Mouse (Mus musculus): ENCODE data around the gene Jup. TPM values are rescaled to one million over a fixed set of nuclear protein-coding genes. Genes with fewer than 3 reads are reported as not detected.
A peak's percentile ranks its signal among the peaks of the same experiment; 100 is the strongest.

Jup gene
- polyA plus RNA-seq, 1 experiment from 2014 or later: 234 TPM

- Histone ChIP-seq H3K27ac (replicated peaks) (no peak overlapping the region), H3K4me1 (replicated peaks; ENCODE audit: control insufficient read depth, insufficient read depth) (no peaks in the 10 kb centered on the region), H3K36me3 (ENCODE audit: control insufficient read depth, insufficient read depth, low read length) (no peaks in the 10 kb centered on the region), H3K4me3 (ENCODE audit: low read depth, low read length) (peak overlapping the region; percentile 66; the same call in 1 of the 2 replicates), H3K9ac (ENCODE audit: low read length) (no peak overlapping the region), H3K4me2 (replicated peaks; ENCODE audit: low read depth) (peak overlapping the region; percentile 100), H3K27me3 (ENCODE audit: control insufficient read depth, insufficient read depth, low read length) (peaks cover 3% of the 10 kb centered on the region; the same call in 1 of the 2 replicates), H3K9me3 (ENCODE audit: control insufficient read depth, low read length) (no peaks in the 10 kb centered on the region)
- no peak for ATAC-seq (ENCODE audit: low FRiP score, low TSS enrichment)
- TF ChIP-seq EP300 (optimal IDR thresholded peaks at IDR 0.05): no peak
- TF ChIP-seq CTCF (IDR thresholded peaks at IDR 0.05; ENCODE audit: low read depth): no peak
- DNase-seq (ENCODE audit: low spot score): no peak
- WGBS: 21% methylated on average over 9 of the region's 9 CpGs
These were observed 40.7 kb downstream of the Jup start for GRCm38 (mm10) chr11:100356819-100357211.

GRCm38 (mm10) chr11:100355972-100356818 is 41.4 kb downstream of the Jup start, which contains the start of gene Hap1:
TSS of gene Hap1 (minus strand) at chr11:100356128.
- peak within 1 kb of the TSS; percentile 66 for H3K4me3 ChIP-seq (ENCODE audit: low read depth, low read length)
- H3K27ac ChIP-seq (replicated peaks): 0 out of 2 replicates have a peak within 1 kb of the TSS, but pooled peaks have one; percentile 24
- peak within 1 kb of the TSS; percentile 61 for H3K9ac ChIP-seq (ENCODE audit: low read length)
- H3K4me1 ChIP-seq (replicated peaks; ENCODE audit: control insufficient read depth, insufficient read depth): no peaks in the 10 kb centered on the region
- TF ChIP-seq CTCF (IDR thresholded peaks at IDR 0.05; ENCODE audit: low read depth) (no peak), EP300 (optimal IDR thresholded peaks at IDR 0.05) (no peak)
- H3K4me2 ChIP-seq (replicated peaks; ENCODE audit: low read depth): peak within 1 kb of the TSS; percentile 100
- H3K9me3 ChIP-seq (ENCODE audit: control insufficient read depth, low read length): no peaks in the 10 kb centered on the region
- WGBS: 3% methylated on average over 46 of the region's 49 CpGs
- peak; percentile 63 for ATAC-seq (ENCODE audit: low FRiP score, low TSS enrichment)
- peak; percentile 76 for DNase-seq (ENCODE audit: low spot score)
- peaks cover 3% of the 10 kb centered on the region; the same call in 1 of the 2 replicates for H3K27me3 ChIP-seq (ENCODE audit: control insufficient read depth, insufficient read depth, low read length)
- H3K36me3 ChIP-seq (ENCODE audit: control insufficient read depth, insufficient read depth, low read length): no peaks in the 10 kb centered on the region

GRCm38 (mm10) chr11:100355151-100355951 is 42.2 kb downstream of the Jup start:
- Histone ChIP-seq H3K4me3 (ENCODE audit: low read depth, low read length) (peak overlapping the region; percentile 66), H3K27me3 (ENCODE audit: control insufficient read depth, insufficient read depth, low read length) (peaks cover 3% of the 10 kb centered on the region; the same call in 1 of the 2 replicates), H3K27ac (replicated peaks) (0 out of 2 replicates have a peak overlapping the region, but pooled peaks have one; percentile 24), H3K9me3 (ENCODE audit: control insufficient read depth, low read length) (no peaks in the 10 kb centered on the region), H3K4me1 (replicated peaks; ENCODE audit: control insufficient read depth, insufficient read depth) (no peaks in the 10 kb centered on the region), H3K9ac (ENCODE audit: low read length) (peak overlapping the region; percentile 61), H3K4me2 (replicated peaks; ENCODE audit: low read depth) (peak overlapping the region; percentile 100), H3K36me3 (ENCODE audit: control insufficient read depth, insufficient read depth, low read length) (no peaks in the 10 kb centered on the region)
- TF ChIP-seq CTCF (IDR thresholded peaks at IDR 0.05; ENCODE audit: low read depth): no peak
- TF ChIP-seq EP300 (optimal IDR thresholded peaks at IDR 0.05): no peak
- peak; percentile 17; the same call in 1 of the 2 replicates for ATAC-seq (ENCODE audit: low FRiP score, low TSS enrichment)
- WGBS: 1% methylated on average over 52 of the region's 54 CpGs
- DNase-seq (ENCODE audit: low spot score): peak; percentile 50

- H3K9me3 ChIP-seq (ENCODE audit: control insufficient read depth, low read length): no peaks in the 10 kb centered on the region
- no peaks in the 10 kb centered on the region for H3K4me1 ChIP-seq (replicated peaks; ENCODE audit: control insufficient read depth, insufficient read depth)
- DNase-seq (ENCODE audit: low spot score) (no peak), ATAC-seq (ENCODE audit: low FRiP score, low TSS enrichment) (no peak)
- no peak overlapping the region for H3K4me3 ChIP-seq (ENCODE audit: low read depth, low read length)
- no peaks in the 10 kb centered on the region for H3K36me3 ChIP-seq (ENCODE audit: control insufficient read depth, insufficient read depth, low read length)
- 28% methylated on average over 10 of the region's 10 CpGs for WGBS
- no peak overlapping the region for H3K9ac ChIP-seq (ENCODE audit: low read length)
- H3K4me2 ChIP-seq (replicated peaks; ENCODE audit: low read depth): no peak overlapping the region
- H3K27me3 ChIP-seq (ENCODE audit: control insufficient read depth, insufficient read depth, low read length): peaks cover 3% of the 10 kb centered on the region; the same call in 1 of the 2 replicates
- no peak for TF ChIP-seq EP300 (optimal IDR thresholded peaks at IDR 0.05)
- TF ChIP-seq CTCF (IDR thresholded peaks at IDR 0.05; ENCODE audit: low read depth): peak; percentile 73
- no peak overlapping the region for H3K27ac ChIP-seq (replicated peaks)
These were observed 45.3 kb downstream of the Jup start for GRCm38 (mm10) chr11:100352076-100352857.

- H3K36me3 ChIP-seq (ENCODE audit: control insufficient read depth, insufficient read depth, low read length): no peaks in the 10 kb centered on the region
- no peak for TF ChIP-seq CTCF (IDR thresholded peaks at IDR 0.05; ENCODE audit: low read depth)
- TF ChIP-seq EP300 (optimal IDR thresholded peaks at IDR 0.05): no peak
- no peak for DNase-seq (ENCODE audit: low spot score)
- no peak for ATAC-seq (ENCODE audit: low FRiP score, low TSS enrichment)
- H3K4me2 ChIP-seq (replicated peaks; ENCODE audit: low read depth): no peak overlapping the region
- 89% methylated on average over 10 of the region's 10 CpGs for WGBS
- H3K4me1 ChIP-seq (replicated peaks; ENCODE audit: control insufficient read depth, insufficient read depth): no peaks in the 10 kb centered on the region
- no peaks in the 10 kb centered on the region for H3K27me3 ChIP-seq (ENCODE audit: control insufficient read depth, insufficient read depth, low read length)
- H3K4me3 ChIP-seq (ENCODE audit: low read depth, low read length): no peak overlapping the region
- no peak overlapping the region for H3K9ac ChIP-seq (ENCODE audit: low read length)
- no peaks in the 10 kb centered on the region for H3K9me3 ChIP-seq (ENCODE audit: control insufficient read depth, low read length)
- 0 out of 2 replicates have a peak overlapping the region, but pooled peaks have one; percentile 13 for H3K27ac ChIP-seq (replicated peaks)
These were observed 53.3 kb downstream of the Jup start for GRCm38 (mm10) chr11:100344269-100344668.
